Mouse (Mus musculus) embryonic fibroblast, embryonic 13.5 days (primary cell): ENCODE data around the gene Shd.

Experiments used
- CTCF ChIP-seq: IDR thresholded peaks from 2 replicates; pipeline ENCODE4 v1.5.1; 2011; ENCODE audit warnings: mild to moderate bottlenecking, control low read depth, low read length, moderate library complexity, borderline replicate concordance; ENCODE audit not compliant: insufficient read depth
- POLR2A ChIP-seq: IDR thresholded peaks from 2 replicates; pipeline ENCODE4 v1.6.1; 2011; ENCODE audit warnings: low read depth, mild to moderate bottlenecking, control low read depth, low read length, moderate library complexity

DNA sequence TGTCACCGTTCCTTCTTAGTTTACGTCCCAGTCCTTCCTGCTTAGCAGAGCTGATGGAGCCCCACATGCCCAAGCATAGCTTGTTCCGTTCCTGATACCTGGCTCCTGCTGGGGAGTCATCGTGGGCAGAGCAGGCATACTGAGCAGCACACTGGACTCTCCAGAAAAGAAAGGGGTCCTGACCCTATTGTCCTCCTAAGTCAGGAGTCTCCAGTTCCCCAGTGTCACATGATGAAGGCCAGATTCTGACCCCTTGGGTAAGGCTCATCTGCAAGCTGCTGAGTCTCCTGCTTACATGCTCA lies 52.7 kb downstream of the Shd start:
- TF ChIP-seq CTCF (no peak), POLR2A (no peak)
